ENCODE assay signal across 14 mouse cellular contexts in genomic region chr7:28815230-28815629, GRCm38 (mm10). TPM values are rescaled to one million over a fixed set of nuclear protein-coding genes. Genes with fewer than 3 reads are reported as not detected.
DNase-seq lines count a peak whose midpoint lies in the region; ATAC-seq and TF ChIP-seq lines count a peak whose summit lies in the region.
"Had no signal": no experiment of that assay in that cellular context is flagged by ENCODE, and none has a peak within 500 bp of the region (broad histone marks: within the 10 kb centered on the region; RNA-seq: fewer than 3 reads in every experiment).

No protein-coding gene starts in this region.

- H3K9me3 ChIP-seq in heart, embryonic 10.5 days: no peaks in the 10 kb centered on the region
- no peaks in the 10 kb centered on the region for H3K9me3 ChIP-seq in liver, embryonic 12.5 days (replicated peaks)
- H3K9me3 ChIP-seq in ES-Bruce4 (replicated peaks; ENCODE audit: control insufficient read depth, insufficient read depth, low read length, poor library complexity, severe bottlenecking): no peaks in the 10 kb centered on the region
- H3K9me3 ChIP-seq in intestine, embryonic 16.5 days (ENCODE audit: control insufficient read depth, low read length): no peaks in the 10 kb centered on the region
- H3K9me3 ChIP-seq: limb, embryonic 15.5 days had no signal

- WGBS in heart, embryonic 10.5 days: 88% methylated on average over 9 of the region's 9 CpGs
- WGBS in liver, embryonic 12.5 days (ENCODE audit: insufficient replicate concordance): 93% methylated on average over 9 of the region's 9 CpGs
- WGBS in intestine, embryonic 16.5 days: 87% methylated on average over 9 of the region's 9 CpGs

- no peak for ATAC-seq in liver, embryonic 12.5 days
- ATAC-seq in intestine, embryonic 16.5 days: no peak

- 0 out of 2 replicates have a peak overlapping the region, but pooled peaks have one; percentile 0 for H3K4me3 ChIP-seq in heart, embryonic 10.5 days
- H3K4me3 ChIP-seq in liver, embryonic 12.5 days: no peak overlapping the region
- no peak overlapping the region for H3K4me3 ChIP-seq in ES-Bruce4 (ENCODE audit: low read depth, low read length)
- H3K4me3 ChIP-seq in intestine, embryonic 16.5 days (ENCODE audit: low read length): no peak overlapping the region
- H3K4me3 ChIP-seq: left cerebral cortex, adult 2 months; limb, embryonic 15.5 days had no signal

- intact Hi-C loops in left cerebral cortex, postnatal 10 days (cut with DNase I): no loop called here

- no peak overlapping the region for H3K9ac ChIP-seq in liver, embryonic 12.5 days
- H3K9ac ChIP-seq in ES-Bruce4 (ENCODE audit: low read depth, poor library complexity, severe bottlenecking): 0 out of 2 replicates have a peak overlapping the region, but pooled peaks have one; percentile 5
- 0 out of 2 replicates have a peak overlapping the region, but pooled peaks have one; percentile 26 for H3K9ac ChIP-seq in intestine, embryonic 16.5 days (ENCODE audit: low read depth, low read length)
- H3K9ac ChIP-seq: limb, embryonic 15.5 days had no signal

- no peak for TF ChIP-seq CTCF in ES-Bruce4 (IDR thresholded peaks at IDR 0.05; ENCODE audit: low read depth, low read length)

- peaks cover 83% of the 10 kb centered on the region for H3K36me3 ChIP-seq in heart, embryonic 10.5 days
- H3K36me3 ChIP-seq in liver, embryonic 12.5 days: peaks cover 85% of the 10 kb centered on the region
- peaks cover 83% of the 10 kb centered on the region for H3K36me3 ChIP-seq in ES-Bruce4 (ENCODE audit: control insufficient read depth, insufficient read depth, low read length, poor library complexity, severe bottlenecking)
- peaks cover 58% of the 10 kb centered on the region for H3K36me3 ChIP-seq in intestine, embryonic 16.5 days (ENCODE audit: control insufficient read depth, insufficient read depth, low read length)

- TF ChIP-seq POLR2A in ES-Bruce4 (IDR thresholded peaks at IDR 0.05; ENCODE audit: insufficient read depth, low read length): no peak

- TF ChIP-seq EP300 in ES-Bruce4 (IDR thresholded peaks at IDR 0.05; ENCODE audit: insufficient read depth, low read depth, low read length): no peak

- DNase-seq in heart, embryonic 10.5 days (ENCODE audit: low spot score): no peak
- DNase-seq in heart, adult 11 months: no peak
- no peak for DNase-seq in liver
- no peak for DNase-seq in right cerebral cortex, postnatal 10 days (ENCODE audit: low spot score in 2 of 2)
- DNase-seq in left cerebral cortex, postnatal 10 days (ENCODE audit: extremely low spot score in 1 of 2, low spot score in 2 of 2): no peak
- DNase-seq: cerebellum, adult 11 months; gastrocnemius, postnatal 36 days; kidney, adult 11 months; midbrain, embryonic 14.5 days had no signal

- H3K4me1 ChIP-seq in heart, embryonic 10.5 days: peaks cover 64% of the 10 kb centered on the region
- H3K4me1 ChIP-seq in liver, embryonic 12.5 days: peaks cover 82% of the 10 kb centered on the region
- H3K4me1 ChIP-seq in ES-Bruce4 (ENCODE audit: control insufficient read depth, insufficient read depth, low read length): peaks cover 2% of the 10 kb centered on the region
- H3K4me1 ChIP-seq in intestine, embryonic 16.5 days (ENCODE audit: control insufficient read depth, insufficient read depth, low read length): peaks cover 65% of the 10 kb centered on the region

- H3K4me2 ChIP-seq in liver, embryonic 12.5 days: peak overlapping the region; percentile 7; the same call in 1 of the 2 replicates
- no peak overlapping the region for H3K4me2 ChIP-seq in intestine, embryonic 16.5 days (ENCODE audit: low read depth, low read length)
- H3K4me2 ChIP-seq: limb, embryonic 15.5 days had no signal

- H3K27ac ChIP-seq in heart, embryonic 10.5 days: no peak overlapping the region
- H3K27ac ChIP-seq in liver, embryonic 12.5 days: 0 out of 2 replicates have a peak overlapping the region, but pooled peaks have one; percentile 42
- H3K27ac ChIP-seq in ES-Bruce4 (ENCODE audit: insufficient read depth, low read length): no peak overlapping the region
- no peak overlapping the region for H3K27ac ChIP-seq in intestine, embryonic 16.5 days (ENCODE audit: low read length)
- H3K27ac ChIP-seq: left cerebral cortex, adult 2 months; limb, embryonic 15.5 days had no signal

- H3K27me3 ChIP-seq in heart, embryonic 10.5 days (ENCODE audit: insufficient read depth, poor library complexity, severe bottlenecking): no peaks in the 10 kb centered on the region
- no peaks in the 10 kb centered on the region for H3K27me3 ChIP-seq in liver, embryonic 12.5 days (replicated peaks)
- no peaks in the 10 kb centered on the region for H3K27me3 ChIP-seq in ES-Bruce4 (ENCODE audit: control insufficient read depth, insufficient read depth, low read length, poor library complexity, severe bottlenecking)
- no peaks in the 10 kb centered on the region for H3K27me3 ChIP-seq in intestine, embryonic 16.5 days (replicated peaks; ENCODE audit: control insufficient read depth, insufficient read depth, low read length)
- H3K27me3 ChIP-seq: limb, embryonic 15.5 days had no signal

RNA-seq across cellular contexts. Expression of gene Hnrnpl, which starts 6.9 kb away (rescaled TPM):
- 213 and 221 TPM in 2 replicates for polyA plus RNA-seq in heart, embryonic 10.5 days (2016; fragmentation: Nextera tagmentation; extraction: Ambion mirVana)
- polyA plus RNA-seq in liver, embryonic 12.5 days (2016; fragmentation: Nextera tagmentation; extraction: Ambion mirVana): 186 and 188 TPM in 2 replicates
- 633 and 662 TPM in 2 replicates for polyA plus RNA-seq in ES-Bruce4 (2011; ENCODE audit: insufficient read depth, insufficient read length, low read depth, missing spikeins)
- polyA plus RNA-seq in intestine, embryonic 16.5 days (2015; fragmentation: Nextera tagmentation; extraction: Ambion mirVana): 142 and 146 TPM in 2 replicates
- total RNA-seq in left cerebral cortex, postnatal 10 days (2021): 100 to 1,000 TPM; 459 to 475 TPM

RNA-seq across cellular contexts. Expression of gene Ech1, which starts 9.8 kb away (rescaled TPM):
- polyA plus RNA-seq in heart, embryonic 10.5 days (2016; fragmentation: Nextera tagmentation; extraction: Ambion mirVana): 118 and 136 TPM in 2 replicates
- polyA plus RNA-seq in liver, embryonic 12.5 days (2016; fragmentation: Nextera tagmentation; extraction: Ambion mirVana): 72.3 and 73.6 TPM in 2 replicates
- 41.3 and 53.0 TPM in 2 replicates for polyA plus RNA-seq in ES-Bruce4 (2011; ENCODE audit: insufficient read depth, insufficient read length, low read depth, missing spikeins)
- 347 and 378 TPM in 2 replicates for polyA plus RNA-seq in intestine, embryonic 16.5 days (2015; fragmentation: Nextera tagmentation; extraction: Ambion mirVana)
- total RNA-seq in left cerebral cortex, postnatal 10 days (2021): 10 to 100 TPM; 40.8 to 43.3 TPM

RNA-seq across cellular contexts. Expression of gene Lgals4, which starts 18.4 kb away (rescaled TPM):
- polyA plus RNA-seq in heart, embryonic 10.5 days (2016; fragmentation: Nextera tagmentation; extraction: Ambion mirVana): 2.8 and 3.6 TPM in 2 replicates
- 2.7 and 3.6 TPM in 2 replicates for polyA plus RNA-seq in liver, embryonic 12.5 days (2016; fragmentation: Nextera tagmentation; extraction: Ambion mirVana)
- 1.9 and 2.4 TPM in 2 replicates for polyA plus RNA-seq in ES-Bruce4 (2011; ENCODE audit: insufficient read depth, insufficient read length, low read depth, missing spikeins)
- polyA plus RNA-seq in intestine, embryonic 16.5 days (2015; fragmentation: Nextera tagmentation; extraction: Ambion mirVana): 2,407 and 2,590 TPM in 2 replicates
- total RNA-seq in left cerebral cortex, postnatal 10 days (2021): 1 to 10 TPM; 2.4 to 2.7 TPM

RNA-seq across cellular contexts. Expression of gene Rinl, which starts 26.5 kb away (rescaled TPM):
- 3.8 and 5.2 TPM in 2 replicates for polyA plus RNA-seq in heart, embryonic 10.5 days (2016; fragmentation: Nextera tagmentation; extraction: Ambion mirVana)
- 14.5 and 16.1 TPM in 2 replicates for polyA plus RNA-seq in liver, embryonic 12.5 days (2016; fragmentation: Nextera tagmentation; extraction: Ambion mirVana)
- 24.6 and 28.0 TPM in 2 replicates for polyA plus RNA-seq in ES-Bruce4 (2011; ENCODE audit: insufficient read depth, insufficient read length, low read depth, missing spikeins)
- polyA plus RNA-seq in intestine, embryonic 16.5 days (2015; fragmentation: Nextera tagmentation; extraction: Ambion mirVana): 5.2 and 5.9 TPM in 2 replicates
- 1 to 10 TPM in 1 of 2 experiments, under 1 TPM in 1; 0.83 to 3.5 TPM for total RNA-seq in left cerebral cortex, postnatal 10 days (2021)

RNA-seq across cellular contexts. Expression of gene Nfkbib, which starts 47.9 kb away (rescaled TPM):
- 50.5 and 50.7 TPM in 2 replicates for polyA plus RNA-seq in heart, embryonic 10.5 days (2016; fragmentation: Nextera tagmentation; extraction: Ambion mirVana)
- 41.6 and 43.1 TPM in 2 replicates for polyA plus RNA-seq in liver, embryonic 12.5 days (2016; fragmentation: Nextera tagmentation; extraction: Ambion mirVana)
- 23.8 and 27.9 TPM in 2 replicates for polyA plus RNA-seq in ES-Bruce4 (2011; ENCODE audit: insufficient read depth, insufficient read length, low read depth, missing spikeins)
- 46.2 and 49.1 TPM in 2 replicates for polyA plus RNA-seq in intestine, embryonic 16.5 days (2015; fragmentation: Nextera tagmentation; extraction: Ambion mirVana)
- 10 to 100 TPM; 34.7 to 39.6 TPM for total RNA-seq in left cerebral cortex, postnatal 10 days (2021)

Comparison
In these comparisons a context has a peak if more than half of its experiments do, and no peak if none do; other contexts are left out.
1. RNA of gene Lgals4, which starts 18.4 kb away (polyA plus RNA-seq): 2,407 to 2,590 TPM in intestine, embryonic 16.5 days; 2.7 to 3.6 TPM in liver, embryonic 12.5 days, 2.8 to 3.6 TPM in heart, embryonic 10.5 days and 1.9 to 2.4 TPM in ES-Bruce4; every median in the first group is over 100 times any median in the second.